Mouse (Mus musculus) layer of hippocampus, postnatal 36 days (tissue): ENCODE data around the gene Rsl24d1. TPM values are rescaled to one million over a fixed set of nuclear protein-coding genes. Genes with fewer than 3 reads are reported as not detected.
A peak's percentile ranks its signal among the peaks of the same experiment; 100 is the strongest.
"Not testable (repeated sequence)": the region's sequence is repeated elsewhere in the genome, so short reads cannot be mapped to it uniquely, and the experiment has no call there.

Experiments used
- DNase-seq, 2 experiments: peaks; one replicate each; pipeline ENCODE4 v3.0.0; 2022
- total RNA-seq, 2 experiments: library from RNA; stranded (reverse); gene quantifications; 2 replicates each; pipeline ENCODE4 v1.2.3; 2021

Gene Rsl24d1
- 10 to 100 TPM; 64.7 to 66.0 TPM for total RNA-seq

GRCm38 (mm10) chr9:73112919-73113906 lies at the start of gene Rsl24d1:
TSS of gene Rsl24d1 (plus strand) at chr9:73113426.
- DNase-seq: peak; percentile 88 to 91

- DNase-seq: no peak
Measured at GRCm38 (mm10) chr9:73063621-73064290, 49.5 kb upstream of the Rsl24d1 start.

- DNase-seq: no peak
Measured at GRCm38 (mm10) chr9:73067086-73067485, 46.1 kb upstream of the Rsl24d1 start.

GRCm38 (mm10) chr9:73068230-73068679 lies 45.0 kb upstream of the Rsl24d1 start:
- no peak for DNase-seq

GRCm38 (mm10) chr9:73068688-73069087 lies 44.5 kb upstream of the Rsl24d1 start:
- no peak for DNase-seq

GRCm38 (mm10) chr9:73070971-73071659 lies 42.1 kb upstream of the Rsl24d1 start:
- DNase-seq: no peak

- DNase-seq: no peak
Measured at GRCm38 (mm10) chr9:73072426-73072825, 40.8 kb upstream of the Rsl24d1 start.

- DNase-seq: no peak
Measured at GRCm38 (mm10) chr9:73073169-73073568, 40.1 kb upstream of the Rsl24d1 start.

GRCm38 (mm10) chr9:73079349-73079748 lies 33.9 kb upstream of the Rsl24d1 start:
- not testable (repeated sequence) for DNase-seq

GRCm38 (mm10) chr9:73079801-73080325 lies 33.4 kb upstream of the Rsl24d1 start:
- no peak for DNase-seq

- no peak for DNase-seq
Measured at GRCm38 (mm10) chr9:73082291-73083000, 30.8 kb upstream of the Rsl24d1 start.

GRCm38 (mm10) chr9:73083956-73084355 lies 29.3 kb upstream of the Rsl24d1 start:
- no peak for DNase-seq

GRCm38 (mm10) chr9:73085845-73086244 lies 27.4 kb upstream of the Rsl24d1 start:
- DNase-seq: no peak

GRCm38 (mm10) chr9:73087121-73087520 lies 26.1 kb upstream of the Rsl24d1 start:
- no peak for DNase-seq

- no peak for DNase-seq
Measured at GRCm38 (mm10) chr9:73087581-73087980, 25.6 kb upstream of the Rsl24d1 start.

GRCm38 (mm10) chr9:73089222-73089920 lies 23.9 kb upstream of the Rsl24d1 start:
- DNase-seq: no peak

GRCm38 (mm10) chr9:73090121-73090520 lies 23.1 kb upstream of the Rsl24d1 start:
- DNase-seq: no peak

GRCm38 (mm10) chr9:73091747-73092146 lies 21.5 kb upstream of the Rsl24d1 start:
- DNase-seq: no peak

- no peak for DNase-seq
Measured at GRCm38 (mm10) chr9:73094580-73094979, 18.6 kb upstream of the Rsl24d1 start.

GRCm38 (mm10) chr9:73097898-73098297 lies 15.3 kb upstream of the Rsl24d1 start:
- no peak for DNase-seq

- no peak for DNase-seq
Measured at GRCm38 (mm10) chr9:73101536-73101935, 11.7 kb upstream of the Rsl24d1 start, which contains the start of gene Khdc3. TSS of gene Khdc3 (plus strand) at chr9:73101836.
